Mouse (Mus musculus) hindbrain, embryonic 10.5 days (tissue): ENCODE results near the gene Slc41a3. TPM values are rescaled to one million over a fixed set of nuclear protein-coding genes. Genes with fewer than 3 reads are reported as not detected.
"Not testable (repeated sequence)": the region's sequence is repeated elsewhere in the genome, so short reads cannot be mapped to it uniquely, and the experiment has no call there.

Experiments used
- DNase-seq: peaks from one replicate; pipeline ENCODE4 v3.0.0-alpha.2; 2017; ENCODE audit warnings: low spot score
- H3K27ac ChIP-seq: fragments of 300-500 bp; sonication (generic); 2 replicates; pipeline ENCODE4 v1.5.1; 2016; ENCODE audit warnings: mild to moderate bottlenecking, moderate library complexity
- H3K27me3 ChIP-seq: fragments of 300-500 bp; sonication (generic); 2 replicates; pipeline ENCODE4 v1.6.1; 2016; ENCODE audit warnings: mild to moderate bottlenecking; ENCODE audit not compliant: poor library complexity, insufficient read depth, severe bottlenecking
- H3K36me3 ChIP-seq: fragments of 300-500 bp; sonication (generic); 2 replicates; pipeline ENCODE4 v1.6.1; 2016; ENCODE audit warnings: mild to moderate bottlenecking, moderate library complexity
- H3K4me1 ChIP-seq: fragments of 300-500 bp; sonication (generic); replicated peaks from 2 replicates; pipeline ENCODE4 v1.6.1; 2016; ENCODE audit warnings: mild to moderate bottlenecking
- H3K4me3 ChIP-seq: fragments of 300-500 bp; sonication (generic); 2 replicates; pipeline ENCODE4 v1.5.1; 2016; ENCODE audit warnings: mild to moderate bottlenecking, moderate library complexity
- H3K9me3 ChIP-seq: fragments of 300-500 bp; sonication (generic); 2 replicates; pipeline ENCODE4 v1.6.1; 2016; ENCODE audit warnings: mild to moderate bottlenecking, moderate library complexity
- WGBS: fragments of 180-500 bp; shearing (Covaris S2); methylation state at CpG from one replicate; pipeline ENCODE4 v1.1.7; 2016; 5-methylcytosine and 5-hydroxymethylcytosine counted together
- polyA plus RNA-seq: library from polyadenylated mRNA; unstranded; fragments of >200 nt; fragmentation: Nextera tagmentation; extraction: Ambion mirVana; gene quantifications from 2 replicates; pipeline ENCODE4 v1.2.1, GENCODE M21; 2016

The Slc41a3 gene
- polyA plus RNA-seq, 1 experiment from 2014 or later = 2.8 TPM

DNA sequence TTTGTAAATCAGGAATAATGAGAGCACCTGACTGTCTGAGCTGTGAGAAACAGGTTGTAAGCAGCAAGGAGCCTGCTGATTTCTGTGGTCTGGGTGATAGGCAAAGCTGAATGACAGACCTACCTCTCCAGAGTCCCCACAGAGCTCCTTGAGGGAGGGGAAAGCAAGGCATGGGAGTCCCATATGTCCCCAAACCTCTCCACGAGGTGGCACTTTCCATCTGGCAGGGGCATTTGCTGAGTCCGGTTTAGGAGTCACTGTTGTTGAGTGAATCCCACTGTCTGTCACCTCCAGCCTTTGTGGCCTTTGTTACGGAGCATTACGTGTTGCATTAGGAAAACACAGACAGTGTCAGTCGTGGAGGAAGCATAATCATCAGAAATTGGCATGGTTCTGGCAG is 15.4 kb downstream of the Slc41a3 start:
- peaks cover 49% of the 10 kb centered on the region for H3K4me1 ChIP-seq
- DNase-seq = no peak
- peaks cover 3% of the 10 kb centered on the region; the same call in 1 of the 2 replicates for H3K27me3 ChIP-seq
- H3K9me3 ChIP-seq = no peaks in the 10 kb centered on the region
- WGBS = 73% methylated on average over 5 of the region's 5 CpGs
- H3K27ac ChIP-seq = peak overlapping the region; percentile 66
- H3K4me3 ChIP-seq = no peak overlapping the region
- H3K36me3 ChIP-seq = no peaks in the 10 kb centered on the region

DNA sequence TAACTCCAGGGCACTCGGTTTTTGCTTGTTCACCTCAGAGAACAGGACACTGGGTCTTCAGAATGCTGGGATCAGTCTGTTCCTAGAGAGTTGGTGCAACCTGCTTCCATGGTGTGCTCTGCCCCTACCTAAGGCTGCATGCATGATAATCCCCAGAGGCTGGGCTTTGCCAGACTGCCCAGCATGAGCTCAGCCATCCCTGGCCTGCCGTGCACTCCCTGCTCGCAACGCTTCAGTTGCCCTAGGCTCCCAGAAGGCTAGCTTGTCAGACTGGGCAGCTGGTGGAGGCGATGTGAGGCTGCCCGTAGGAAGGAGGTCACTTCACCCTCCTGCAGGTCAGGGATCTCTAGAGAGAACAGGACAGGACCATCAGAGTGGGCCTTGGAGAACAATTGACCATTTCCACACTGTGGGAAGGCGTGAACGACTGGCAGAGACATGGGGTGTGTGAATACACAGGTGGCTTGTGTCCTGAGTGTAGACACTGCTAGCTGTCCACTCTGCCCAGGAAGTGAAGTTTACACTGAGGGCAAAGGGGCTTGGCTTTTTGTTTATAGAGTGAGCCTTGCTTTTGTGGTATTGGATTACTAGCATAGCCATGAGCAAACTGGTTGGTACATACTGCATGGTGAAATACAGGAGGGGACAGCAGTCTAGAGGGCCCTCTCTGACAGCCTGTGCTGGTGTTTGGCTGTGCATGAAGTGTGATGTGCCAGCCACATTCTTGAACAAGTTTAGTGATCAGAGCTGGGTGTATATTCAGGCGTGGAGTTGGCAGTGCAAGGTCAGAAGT is 16.5 kb downstream of the Slc41a3 start:
- 37% methylated on average over 9 of the region's 9 CpGs for WGBS
- H3K27me3 ChIP-seq = 0 out of 2 replicates have a peak, but pooled peaks cover 3% of the 10 kb centered on the region
- peaks cover 54% of the 10 kb centered on the region for H3K4me1 ChIP-seq
- peak; percentile 5 for DNase-seq
- H3K9me3 ChIP-seq = no peaks in the 10 kb centered on the region
- H3K27ac ChIP-seq = peak overlapping the region; percentile 30
- H3K4me3 ChIP-seq = no peak overlapping the region
- no peaks in the 10 kb centered on the region for H3K36me3 ChIP-seq

DNA sequence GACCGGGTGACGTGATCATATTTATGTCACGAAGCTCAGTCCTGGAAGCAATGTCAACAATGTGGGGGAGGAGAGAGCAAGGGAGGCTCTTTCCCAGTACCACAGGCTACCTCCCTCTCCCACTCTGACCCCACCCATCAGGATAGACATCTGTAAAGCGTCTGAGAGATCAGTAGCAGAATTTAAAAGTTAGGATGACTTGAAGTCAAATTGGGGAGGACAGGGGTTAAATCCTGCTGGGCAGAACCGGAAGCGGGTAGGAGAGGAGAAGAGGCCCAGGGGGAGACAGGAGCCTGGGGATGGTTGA is 17.0 kb downstream of the Slc41a3 start:
- WGBS = 72% methylated on average over 6 of the region's 6 CpGs
- H3K27ac ChIP-seq = peak overlapping the region; percentile 30; the same call in 1 of the 2 replicates

DNA sequence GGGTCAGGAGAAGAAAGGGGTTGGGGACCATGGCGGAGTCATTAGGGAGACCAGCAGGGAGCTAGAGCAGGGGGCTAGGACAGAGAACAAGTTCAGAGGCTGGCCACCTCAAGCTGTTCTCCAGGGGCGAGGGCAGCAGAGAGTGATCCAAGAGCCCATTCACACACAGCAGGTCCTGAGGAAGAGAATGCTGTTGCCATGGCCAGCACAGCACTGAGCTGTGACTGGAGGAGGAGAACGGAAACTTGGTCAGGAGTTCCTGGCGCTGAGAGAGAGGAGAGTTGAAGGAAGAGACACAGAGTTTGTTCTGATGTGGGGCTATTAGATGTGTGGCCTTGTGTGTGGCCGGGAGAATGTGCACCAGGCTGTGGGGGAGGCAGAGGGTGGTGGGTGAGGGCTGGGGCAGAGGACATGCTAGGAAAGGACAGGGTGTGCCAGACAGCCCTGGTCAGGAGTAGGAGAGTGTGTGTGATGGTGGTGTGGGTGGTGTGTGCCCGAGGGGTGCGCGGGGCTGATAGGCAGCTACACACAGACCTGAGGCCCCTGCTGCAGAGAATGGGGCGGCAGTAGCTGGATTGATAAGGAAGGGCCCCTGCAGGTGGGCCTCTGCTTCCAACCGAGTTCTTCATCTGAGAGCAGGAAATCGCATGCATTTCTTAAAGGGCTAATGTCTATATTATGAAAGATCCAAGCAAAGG is 18.4 kb downstream of the Slc41a3 start:
- no peaks in the 10 kb centered on the region for H3K27me3 ChIP-seq
- DNase-seq = peak; percentile 6
- 38% methylated on average over 11 of the region's 11 CpGs for WGBS
- no peak overlapping the region for H3K4me3 ChIP-seq
- no peaks in the 10 kb centered on the region for H3K36me3 ChIP-seq
- H3K9me3 ChIP-seq = no peaks in the 10 kb centered on the region
- peak overlapping the region; percentile 71 for H3K27ac ChIP-seq
- peaks cover 54% of the 10 kb centered on the region for H3K4me1 ChIP-seq

More for the DNA sequence above, 17.0 kb downstream of the Slc41a3 start:
- H3K4me1 ChIP-seq = peaks cover 54% of the 10 kb centered on the region
- H3K9me3 ChIP-seq = no peaks in the 10 kb centered on the region
- H3K36me3 ChIP-seq = no peaks in the 10 kb centered on the region
- H3K4me3 ChIP-seq = no peak overlapping the region
- 0 out of 2 replicates have a peak, but pooled peaks cover 3% of the 10 kb centered on the region for H3K27me3 ChIP-seq
- DNase-seq = no peak

DNA sequence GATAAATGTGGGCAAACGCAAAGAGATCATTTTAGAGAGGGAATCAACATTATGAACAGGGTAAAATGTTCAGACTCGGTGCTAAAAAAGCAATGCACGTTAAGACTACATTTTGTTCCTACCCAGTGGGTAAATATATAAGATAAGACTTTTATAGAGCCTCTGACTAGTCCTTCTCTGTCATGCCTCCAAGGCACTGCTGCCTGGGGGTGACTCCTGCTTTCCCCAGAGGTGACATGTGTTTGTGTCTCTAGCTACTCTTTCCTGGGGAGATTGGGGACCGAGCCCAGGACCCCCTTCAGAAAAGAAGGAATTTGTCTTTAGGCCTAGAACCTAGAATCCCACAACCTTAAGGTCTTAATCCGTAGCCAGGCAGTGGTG is 18.9 kb downstream of the Slc41a3 start:
- H3K27ac ChIP-seq = peak overlapping the region; percentile 71; the same call in 1 of the 2 replicates
- H3K36me3 ChIP-seq = no peaks in the 10 kb centered on the region
- peaks cover 54% of the 10 kb centered on the region for H3K4me1 ChIP-seq
- no peak for DNase-seq
- H3K4me3 ChIP-seq = no peak overlapping the region
- H3K9me3 ChIP-seq = no peaks in the 10 kb centered on the region
- H3K27me3 ChIP-seq = no peaks in the 10 kb centered on the region
- 83% methylated on average over 5 of the region's 5 CpGs for WGBS

DNA sequence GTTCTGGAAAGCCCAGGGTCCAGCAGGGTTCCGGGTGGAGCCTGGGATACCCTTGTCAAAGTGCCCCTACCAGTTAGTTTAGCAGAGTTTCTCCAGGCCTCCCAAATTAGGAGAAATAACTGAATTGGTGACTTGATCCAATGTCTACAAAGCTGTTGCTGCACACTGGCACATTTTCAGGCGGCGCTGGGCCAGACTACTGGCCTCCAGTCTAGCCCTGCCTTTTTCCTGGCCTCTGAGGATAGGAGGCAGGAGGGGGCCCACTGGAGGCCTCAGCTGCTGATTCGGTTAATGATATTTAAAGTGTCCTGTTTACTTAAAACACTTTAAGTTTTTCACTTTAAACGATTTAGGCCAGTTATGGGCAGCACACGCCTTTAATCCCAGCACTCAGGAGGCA is 19.7 kb downstream of the Slc41a3 start:
- H3K27me3 ChIP-seq = no peaks in the 10 kb centered on the region
- H3K4me1 ChIP-seq = peaks cover 48% of the 10 kb centered on the region
- no peaks in the 10 kb centered on the region for H3K36me3 ChIP-seq
- H3K9me3 ChIP-seq = no peaks in the 10 kb centered on the region
- H3K4me3 ChIP-seq = no peak overlapping the region
- H3K27ac ChIP-seq = 0 out of 2 replicates have a peak overlapping the region, but pooled peaks have one; percentile 53
- DNase-seq = no peak
- 89% methylated on average over 6 of the region's 6 CpGs for WGBS

DNA sequence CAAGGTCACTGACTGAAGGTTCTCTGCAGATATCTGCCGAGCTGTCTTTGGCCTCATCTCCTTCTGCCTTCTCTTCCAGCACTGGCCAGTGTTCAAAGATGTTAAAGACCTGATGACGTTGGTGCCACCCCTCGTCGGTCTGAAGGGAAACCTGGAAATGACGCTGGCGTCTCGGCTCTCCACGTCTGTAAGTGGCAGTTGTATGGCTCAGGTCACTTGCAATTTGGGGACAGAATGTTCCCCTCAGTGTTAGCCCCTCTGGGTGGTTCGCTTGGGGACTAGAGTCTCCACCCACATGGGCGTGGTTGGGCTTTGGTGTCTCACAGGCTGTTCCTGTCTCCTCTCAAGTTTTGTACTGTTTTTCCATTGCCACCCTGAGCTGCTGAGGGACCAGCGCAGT is 20.2 kb downstream of the Slc41a3 start:
- Histone ChIP-seq H3K27ac (peak overlapping the region; percentile 57; the same call in 1 of the 2 replicates), H3K4me3 (no peak overlapping the region), H3K27me3 (no peaks in the 10 kb centered on the region), H3K36me3 (no peaks in the 10 kb centered on the region), H3K4me1 (peaks cover 42% of the 10 kb centered on the region), H3K9me3 (no peaks in the 10 kb centered on the region)
- WGBS = 77% methylated on average over 11 of the region's 11 CpGs
- no peak for DNase-seq

DNA sequence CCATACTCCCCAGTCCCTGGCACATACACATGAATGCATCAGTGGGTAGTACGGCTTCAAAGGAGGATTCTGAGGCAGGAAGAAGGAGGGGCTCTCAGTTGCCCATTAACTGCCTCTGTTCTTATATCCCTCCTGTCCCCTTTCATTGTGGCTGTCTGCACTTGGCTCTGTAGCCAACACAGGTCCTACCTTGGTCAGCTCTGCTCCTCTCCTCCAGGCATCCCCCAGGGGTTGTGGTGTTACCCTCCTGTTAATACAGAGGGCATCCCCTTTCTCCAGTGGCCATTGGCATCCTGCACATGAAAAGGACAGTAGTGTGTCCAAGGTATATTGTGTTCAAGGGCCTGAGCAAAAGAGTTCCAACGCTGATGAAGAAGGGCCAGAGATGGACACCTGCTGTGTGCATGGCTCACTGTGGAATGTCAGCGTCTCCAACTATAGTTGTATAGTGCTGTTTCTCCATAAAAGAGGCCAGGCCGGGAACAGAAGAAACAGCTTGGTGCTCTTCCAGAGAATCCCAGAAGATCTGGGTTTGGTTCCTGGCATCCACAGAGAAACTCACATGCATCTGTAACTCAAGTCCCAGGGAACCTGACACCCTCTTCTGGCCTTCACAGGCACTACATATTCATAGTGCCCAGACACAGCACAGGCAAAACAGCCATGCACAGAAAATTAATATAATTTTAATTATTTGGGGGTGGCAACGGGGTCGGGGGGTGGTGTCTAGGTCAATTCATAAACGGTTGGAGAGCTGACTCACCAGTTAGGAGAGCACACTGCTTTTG is 20.9 kb downstream of the Slc41a3 start:
- H3K27ac ChIP-seq = peak overlapping the region; percentile 57; the same call in 1 of the 2 replicates
- no peaks in the 10 kb centered on the region for H3K27me3 ChIP-seq
- no peak for DNase-seq
- no peak overlapping the region for H3K4me3 ChIP-seq
- H3K4me1 ChIP-seq = peaks cover 36% of the 10 kb centered on the region
- no peaks in the 10 kb centered on the region for H3K9me3 ChIP-seq
- WGBS = 76% methylated on average over 7 of the region's 7 CpGs
- H3K36me3 ChIP-seq = no peaks in the 10 kb centered on the region

DNA sequence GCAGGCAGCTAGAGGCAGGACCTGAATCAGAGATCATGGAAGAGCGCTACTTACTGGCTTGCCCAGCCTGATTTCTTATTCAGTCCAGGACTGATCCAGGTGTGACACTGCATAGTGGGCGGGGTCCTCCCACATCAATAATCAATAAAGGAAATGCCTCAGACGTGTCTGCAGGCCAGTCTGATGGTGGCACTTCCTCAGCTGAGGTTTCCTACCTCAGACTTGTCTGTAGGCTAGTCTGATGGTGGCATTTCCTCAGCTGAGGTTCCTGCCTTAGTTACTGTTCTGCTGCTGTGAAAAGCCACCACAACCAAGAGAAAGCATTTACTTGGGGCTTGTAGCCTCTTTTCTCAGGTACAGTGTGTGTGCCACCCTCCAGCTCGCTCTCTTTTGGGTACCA is 23.0 kb downstream of the Slc41a3 start:
- peaks cover 15% of the 10 kb centered on the region for H3K4me1 ChIP-seq
- no peaks in the 10 kb centered on the region for H3K9me3 ChIP-seq
- no peak overlapping the region for H3K4me3 ChIP-seq
- no peak overlapping the region for H3K27ac ChIP-seq
- no peak for DNase-seq
- 86% methylated on average over 4 of the region's 4 CpGs for WGBS
- H3K36me3 ChIP-seq = no peaks in the 10 kb centered on the region
- no peaks in the 10 kb centered on the region for H3K27me3 ChIP-seq

DNA sequence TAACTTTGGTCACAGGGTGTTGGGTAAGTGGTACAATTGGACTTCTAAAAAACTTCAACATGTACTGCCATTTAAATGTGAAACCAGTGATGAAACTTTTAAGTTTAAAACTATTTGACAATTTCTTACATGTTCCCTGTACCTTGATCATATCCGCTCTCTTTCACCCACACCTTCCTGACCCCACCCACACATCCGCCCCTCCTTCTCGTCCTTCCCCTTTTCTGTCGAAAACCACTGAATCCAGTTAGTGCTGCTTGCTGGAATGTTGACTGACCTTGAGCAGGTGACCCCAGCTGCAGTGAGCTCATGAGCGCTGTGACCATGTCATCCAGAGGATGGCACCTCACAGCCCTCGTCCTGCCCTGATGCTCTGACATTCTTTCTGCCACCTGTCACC is 25.0 kb downstream of the Slc41a3 start:
- Histone ChIP-seq H3K36me3 (no peaks in the 10 kb centered on the region), H3K27ac (no peak overlapping the region), H3K4me3 (no peak overlapping the region), H3K4me1 (peaks cover 9% of the 10 kb centered on the region), H3K9me3 (no peaks in the 10 kb centered on the region), H3K27me3 (no peaks in the 10 kb centered on the region)
- no peak for DNase-seq
- 88% methylated on average over 6 of the region's 6 CpGs for whole genome bisulfite sequencing

DNA sequence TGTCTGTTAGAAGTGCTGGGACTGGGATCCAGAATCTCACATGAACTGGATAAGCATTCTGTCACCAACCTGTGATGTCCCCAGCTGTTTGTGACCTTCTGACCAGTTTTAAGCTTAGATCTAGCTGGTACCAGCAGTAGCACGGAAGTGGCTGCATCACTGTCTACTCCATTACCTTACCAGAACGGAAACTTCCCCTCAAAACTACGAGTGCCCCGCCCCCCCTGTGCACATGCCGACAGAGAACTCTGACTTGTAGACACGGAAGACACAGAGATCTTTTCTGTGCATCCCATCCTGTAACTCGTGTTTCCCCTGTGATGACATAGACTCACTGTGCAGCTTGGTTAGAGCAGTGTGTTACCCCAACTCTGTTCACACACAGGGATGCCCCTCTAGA is 25.9 kb downstream of the Slc41a3 start:
- Histone ChIP-seq H3K27me3 (no peaks in the 10 kb centered on the region), H3K9me3 (no peaks in the 10 kb centered on the region), H3K27ac (no peak overlapping the region), H3K4me3 (no peak overlapping the region), H3K36me3 (no peaks in the 10 kb centered on the region), H3K4me1 (peaks cover 8% of the 10 kb centered on the region)
- no peak for DNase-seq
- WGBS = 90% methylated on average over 7 of the region's 7 CpGs

DNA sequence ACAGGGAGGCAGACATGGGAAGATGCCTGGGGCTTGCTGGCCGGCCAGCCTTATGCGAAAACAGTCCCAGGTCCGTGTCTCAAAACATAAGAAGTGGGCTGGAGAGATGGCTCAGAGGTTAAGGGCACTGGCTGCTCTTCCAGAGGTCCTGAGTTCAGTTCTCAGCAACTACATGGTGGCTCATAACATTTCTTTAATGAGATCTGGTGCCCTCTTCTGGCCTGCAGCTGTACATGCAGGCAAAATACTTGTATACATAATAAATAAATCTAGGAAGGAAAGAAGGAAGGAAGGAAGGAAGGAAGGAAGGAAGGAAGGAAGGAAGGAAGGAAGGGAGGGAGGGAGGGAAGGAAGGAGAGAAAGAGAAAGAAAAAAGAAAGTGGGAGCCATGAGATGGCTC is 28.0 kb downstream of the Slc41a3 start:
- not testable (repeated sequence) for H3K27me3 ChIP-seq, DNase-seq, H3K9me3 ChIP-seq, H3K4me1 ChIP-seq, H3K4me3 ChIP-seq, H3K36me3 ChIP-seq, H3K27ac ChIP-seq
- 75% methylated on average over 3 of the region's 3 CpGs for WGBS

DNA sequence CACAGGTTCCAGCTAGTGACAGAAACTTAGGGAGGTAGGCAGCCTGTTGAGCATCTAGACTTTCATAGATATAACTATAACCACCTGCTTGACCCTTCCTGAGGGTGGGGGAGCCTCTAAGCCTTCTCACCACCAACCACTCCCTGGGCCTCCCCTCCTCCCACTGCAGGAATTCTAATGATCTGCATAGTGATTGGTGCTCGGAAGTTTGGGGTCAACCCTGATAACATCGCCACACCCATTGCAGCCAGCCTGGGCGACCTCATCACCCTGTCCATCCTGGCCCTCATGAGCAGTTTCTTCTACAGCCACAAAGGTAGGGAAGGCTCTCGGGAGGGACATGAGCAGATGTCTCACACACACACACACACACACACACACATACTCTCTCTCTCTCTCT is 30.6 kb downstream of the Slc41a3 start:
- Histone ChIP-seq H3K27ac (no peak overlapping the region), H3K27me3 (no peaks in the 10 kb centered on the region), H3K4me1 (peaks cover 8% of the 10 kb centered on the region), H3K9me3 (no peaks in the 10 kb centered on the region), H3K36me3 (no peaks in the 10 kb centered on the region), H3K4me3 (no peak overlapping the region)
- WGBS = 42% methylated on average over 4 of the region's 4 CpGs
- no peak for DNase-seq
